Mouse (Mus musculus): Measurements from ENCODE around the gene Fam19a5.

The Fam19a5 gene

GRCm38 (mm10) chr15:87726657-87727236, 182.6 kb downstream of the Fam19a5 start:
- DNase-seq (ENCODE audit: low read depth, low spot score): no peak

DNA sequence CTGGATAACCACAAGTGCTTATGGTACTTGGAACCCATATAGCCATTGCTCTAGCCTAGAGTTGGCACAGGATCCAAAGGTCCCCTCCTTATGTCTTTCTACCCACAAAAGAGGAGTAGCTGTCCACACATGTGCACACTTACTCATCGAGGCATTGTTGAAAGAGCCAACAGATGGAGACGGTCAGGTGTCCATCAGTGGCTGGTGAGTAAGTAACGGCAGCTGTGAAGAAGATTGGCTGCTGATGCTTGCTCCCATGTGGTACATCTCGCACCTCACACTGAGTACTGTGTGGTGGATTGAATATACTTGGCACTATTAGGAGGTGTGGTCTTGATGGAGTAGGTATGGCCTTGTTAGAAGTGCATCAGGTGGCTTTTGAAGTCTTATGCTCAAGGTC, 192.2 kb downstream of the Fam19a5 start:
- DNase-seq (ENCODE audit: low read depth, low spot score): no peak

DNA sequence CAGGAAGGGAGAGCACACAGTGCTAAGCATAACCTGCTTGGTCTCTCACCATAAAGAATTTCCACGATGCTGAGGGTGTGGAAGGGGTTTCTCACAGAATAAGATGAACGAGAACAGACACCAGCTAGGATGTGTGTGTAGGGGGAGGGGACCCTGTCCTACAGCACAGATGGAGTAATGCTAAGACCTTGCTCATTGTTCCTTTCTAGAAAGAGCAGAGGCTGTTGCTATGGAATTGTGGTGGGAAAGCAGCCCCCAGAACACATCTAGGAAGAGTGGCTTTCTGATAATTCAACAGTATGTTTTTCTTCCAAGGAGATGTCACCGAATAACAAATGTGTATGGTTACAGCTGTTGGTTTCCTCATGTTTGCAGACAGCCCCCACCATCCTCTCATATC, 211.4 kb downstream of the Fam19a5 start:
- no peak for DNase-seq (ENCODE audit: low read depth, low spot score)

- DNase-seq (ENCODE audit: low read depth, low spot score): no peak
These were observed 221.8 kb downstream of the Fam19a5 start for GRCm38 (mm10) chr15:87765876-87766275.

DNA sequence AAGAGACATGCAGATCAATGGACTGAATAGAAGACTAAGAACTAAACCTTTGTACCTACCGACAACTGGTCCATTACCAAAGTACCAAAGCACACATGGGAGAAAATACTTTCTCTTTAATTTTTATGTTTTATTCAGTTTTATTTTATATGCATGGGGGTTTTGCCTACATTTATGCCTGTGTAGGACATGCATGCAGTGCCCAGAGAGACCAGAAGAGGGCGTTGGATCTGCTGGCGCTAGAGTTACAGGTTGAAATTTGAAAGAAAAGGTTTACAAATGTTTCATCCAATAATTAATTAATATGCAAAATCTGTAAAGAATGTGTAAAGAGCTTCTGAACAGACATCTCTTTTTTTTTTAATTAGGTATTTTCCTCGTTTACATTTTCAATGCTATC, 229.9 kb downstream of the Fam19a5 start:
- no peak for DNase-seq (ENCODE audit: low read depth, low spot score)

DNA sequence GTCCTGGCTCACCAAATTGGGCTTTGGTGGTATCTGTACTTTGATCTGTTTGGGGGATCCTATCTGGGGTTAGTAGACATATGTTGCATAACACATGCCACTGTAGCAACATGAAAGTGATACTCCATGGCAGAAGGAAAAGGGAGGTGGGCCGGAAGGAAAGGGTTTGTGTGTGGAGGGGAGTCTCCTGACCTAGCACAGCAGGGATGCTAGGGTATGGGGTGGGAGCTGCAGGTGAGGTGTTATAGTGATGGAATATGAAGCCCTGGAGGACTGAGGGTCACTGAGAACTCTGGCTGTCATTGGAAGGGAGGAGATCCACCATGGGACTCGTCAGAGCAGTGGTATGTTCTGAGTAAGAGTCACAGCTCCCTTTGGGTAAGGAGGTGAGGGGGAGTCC, 239.2 kb downstream of the Fam19a5 start:
- no peak for DNase-seq (ENCODE audit: low read depth, low spot score)

DNA sequence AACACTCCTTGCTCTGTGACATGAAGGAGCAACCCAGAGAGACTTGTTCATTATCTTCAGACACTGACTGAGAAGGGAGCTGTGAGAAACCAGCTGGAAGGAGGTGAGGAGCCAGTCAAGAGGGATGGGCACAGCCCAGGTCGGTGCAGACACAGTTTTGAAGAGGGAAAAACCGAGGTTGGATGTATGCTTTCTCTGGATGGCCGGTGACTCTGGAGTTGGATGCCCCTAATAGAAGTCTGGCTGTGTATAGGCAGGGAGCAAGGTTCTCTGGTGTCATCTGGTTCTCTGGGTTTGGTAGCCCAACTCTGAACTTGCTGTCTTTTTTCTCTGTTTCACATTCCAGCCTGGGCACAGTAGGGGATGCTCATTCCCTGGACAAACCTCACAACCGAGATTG, 245.6 kb downstream of the Fam19a5 start:
- no peak for DNase-seq (ENCODE audit: low read depth, low spot score)

GRCm38 (mm10) chr15:87793661-87794060, 249.6 kb downstream of the Fam19a5 start:
- DNase-seq (ENCODE audit: low read depth, low spot score): no peak

DNA sequence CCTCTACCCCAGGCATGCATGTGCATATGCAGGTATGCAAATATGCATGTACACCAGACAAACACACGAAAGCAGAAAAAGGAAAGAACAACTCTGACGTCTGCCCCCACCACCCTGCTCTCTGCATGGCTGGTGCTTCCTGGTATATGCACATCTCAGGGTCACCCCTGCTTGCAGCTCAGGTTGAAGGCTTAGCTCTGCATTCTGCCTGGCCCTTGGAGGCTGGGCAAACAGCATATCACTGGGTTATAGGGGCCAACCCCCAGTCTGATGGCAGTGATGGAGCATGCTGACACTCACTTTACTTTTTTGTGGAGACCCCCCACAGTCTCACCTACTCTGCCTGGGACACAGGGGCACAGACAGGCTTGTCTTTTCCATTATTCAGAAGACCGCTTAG, 252.5 kb downstream of the Fam19a5 start:
- no peak for DNase-seq (ENCODE audit: low read depth, low spot score)
